Mouse (Mus musculus) gastrocnemius, adult 2 months (tissue): Measurements from ENCODE around the gene Rxylt1. TPM values are rescaled to one million over a fixed set of nuclear protein-coding genes. Genes with fewer than 3 reads are reported as not detected.

Experiments
- DNase-seq: peaks from one replicate; pipeline ENCODE4 v3.0.0; 2022
- H3K27ac ChIP-seq: fragments of 200-600 bp; 2 replicates; pipeline ENCODE4 v1.8.1; 2022; ENCODE audit warnings: mild to moderate bottlenecking
- H3K4me3 ChIP-seq: fragments of 200-600 bp; 2 replicates; pipeline ENCODE4 v1.8.1; 2022; ENCODE audit warnings: mild to moderate bottlenecking, moderate library complexity
- CTCF ChIP-seq: fragments of 200-600 bp; IDR thresholded peaks from 2 replicates; pipeline ENCODE4 v1.8.1; 2022; ENCODE audit warnings: antibody characterized with exemption, mild to moderate bottlenecking, moderate library complexity
- intact Hi-C: fragments of 180-260 bp; cut with DNase I; formaldehyde crosslinking; loops from one replicate; pipeline ENCODE4 v1.15.1; 2025
- long read RNA-seq, 2 experiments: library from polyadenylated mRNA; stranded (forward); transcript quantifications; one replicate each; pipeline ENCODE4 v2.0.0; 2021
- total RNA-seq, 2 experiments: library from RNA; stranded (reverse); gene quantifications; 2 replicates each; pipeline ENCODE4 v1.2.3; 2021

Gene Rxylt1
- total RNA-seq = 10 to 100 TPM; 42.1 to 45.2 TPM
- long read RNA-seq, experiment 1, full-length matches to known transcripts = 31 of 49 reads
- long read RNA-seq, experiment 1, partial matches to known transcripts = 0 of 49 reads
- long read RNA-seq, experiment 1, other reads (novel, unspliced or antisense) = 18 of 49 reads
- long read RNA-seq, experiment 2, full-length matches to known transcripts = 25 of 32 reads
- long read RNA-seq, experiment 2, partial matches to known transcripts = 0 of 32 reads
- long read RNA-seq, experiment 2, other reads (novel, unspliced or antisense) = 7 of 32 reads

DNA sequence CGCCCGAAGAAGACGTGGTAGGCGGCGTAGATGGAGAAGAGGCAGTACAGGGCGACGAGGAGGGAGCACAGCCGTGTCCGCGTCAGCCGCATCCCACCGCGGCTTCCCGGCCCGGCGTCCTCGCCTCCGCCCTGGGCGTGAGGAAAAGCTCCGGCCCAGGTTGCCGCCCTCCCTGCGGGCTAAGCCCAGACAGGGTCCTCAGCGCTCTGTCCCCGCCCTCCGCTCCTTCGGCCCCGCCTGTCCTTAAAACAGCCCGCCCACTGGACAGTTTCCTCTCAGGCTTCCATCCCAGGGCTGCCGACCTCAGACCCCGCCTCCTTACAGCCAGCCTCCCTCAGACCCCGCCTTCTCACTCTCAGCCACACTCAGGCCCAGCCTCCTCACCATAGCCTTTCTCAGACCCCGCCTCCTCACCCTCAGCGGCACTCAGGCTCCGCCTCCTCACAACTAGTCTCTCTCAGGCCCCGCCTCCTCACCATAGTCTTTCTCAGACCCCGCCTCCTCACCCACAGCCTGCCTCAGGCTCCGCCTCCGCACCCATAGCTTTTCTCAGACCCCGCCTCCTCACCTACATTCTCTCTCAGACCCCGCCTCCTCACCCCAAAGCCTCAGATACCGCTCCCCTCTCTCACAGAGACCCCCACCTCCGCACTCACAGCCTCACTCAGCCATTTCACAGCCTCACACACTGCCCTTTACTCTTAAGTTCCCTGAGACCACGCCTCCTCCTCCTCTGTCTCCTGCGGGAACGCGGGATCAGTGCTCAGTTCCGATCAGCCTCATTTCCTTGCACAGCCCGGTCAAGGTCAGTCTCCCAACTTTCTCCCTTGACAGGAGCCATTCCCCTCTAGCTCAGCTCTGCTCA, at the start of gene Rxylt1:
Gene Rxylt1, minus strand, starts transcription at position 392 of the 865 bp plus-strand sequence.
- TF ChIP-seq CTCF = no peak
- intact Hi-C loops = loop anchor here (10.0 kb wide), 1 partner anchor 1098 kb away; the partner anchor contains the start of gene Usp15
- Histone ChIP-seq H3K27ac (peak within 1 kb of the TSS; percentile 91), H3K4me3 (peak within 1 kb of the TSS; percentile 94)
- peak; percentile 97 for DNase-seq

DNA sequence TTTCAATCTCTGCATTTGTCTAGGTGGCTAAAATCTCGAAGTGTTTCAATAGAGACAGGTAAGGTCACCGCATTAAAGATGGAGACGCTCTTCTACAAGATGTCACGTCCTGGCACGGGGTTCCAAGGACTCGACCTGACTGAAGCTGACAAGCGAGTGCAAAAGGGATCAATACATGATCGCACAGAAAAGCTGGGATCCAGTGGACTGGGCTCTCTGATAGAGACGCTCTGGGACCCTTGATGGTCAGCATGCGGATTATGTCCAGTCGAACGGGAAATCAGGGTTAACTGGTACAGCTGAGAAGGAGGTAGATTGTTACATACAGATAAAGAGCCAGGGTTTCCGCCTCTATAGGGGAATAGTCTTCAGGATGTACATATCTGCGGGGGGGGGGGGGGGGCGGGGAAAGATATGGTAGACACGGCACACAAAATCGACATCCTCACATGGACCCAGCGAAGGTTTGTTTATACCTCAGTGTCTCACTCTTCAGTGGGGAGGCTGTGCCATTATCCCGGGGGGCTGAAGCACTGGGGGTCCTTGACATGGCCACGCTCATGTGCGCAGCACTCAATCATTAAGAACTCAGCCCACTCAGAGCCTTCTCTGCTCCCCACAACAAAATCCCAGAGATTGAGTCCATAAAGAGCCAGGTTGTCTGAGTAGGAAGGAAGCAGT, 24.3 kb upstream of the Rxylt1 start:
- H3K4me3 ChIP-seq = no peak overlapping the region
- intact Hi-C loops = no loop called here
- H3K27ac ChIP-seq = no peak overlapping the region
- no peak for TF ChIP-seq CTCF
- no peak for DNase-seq

DNA sequence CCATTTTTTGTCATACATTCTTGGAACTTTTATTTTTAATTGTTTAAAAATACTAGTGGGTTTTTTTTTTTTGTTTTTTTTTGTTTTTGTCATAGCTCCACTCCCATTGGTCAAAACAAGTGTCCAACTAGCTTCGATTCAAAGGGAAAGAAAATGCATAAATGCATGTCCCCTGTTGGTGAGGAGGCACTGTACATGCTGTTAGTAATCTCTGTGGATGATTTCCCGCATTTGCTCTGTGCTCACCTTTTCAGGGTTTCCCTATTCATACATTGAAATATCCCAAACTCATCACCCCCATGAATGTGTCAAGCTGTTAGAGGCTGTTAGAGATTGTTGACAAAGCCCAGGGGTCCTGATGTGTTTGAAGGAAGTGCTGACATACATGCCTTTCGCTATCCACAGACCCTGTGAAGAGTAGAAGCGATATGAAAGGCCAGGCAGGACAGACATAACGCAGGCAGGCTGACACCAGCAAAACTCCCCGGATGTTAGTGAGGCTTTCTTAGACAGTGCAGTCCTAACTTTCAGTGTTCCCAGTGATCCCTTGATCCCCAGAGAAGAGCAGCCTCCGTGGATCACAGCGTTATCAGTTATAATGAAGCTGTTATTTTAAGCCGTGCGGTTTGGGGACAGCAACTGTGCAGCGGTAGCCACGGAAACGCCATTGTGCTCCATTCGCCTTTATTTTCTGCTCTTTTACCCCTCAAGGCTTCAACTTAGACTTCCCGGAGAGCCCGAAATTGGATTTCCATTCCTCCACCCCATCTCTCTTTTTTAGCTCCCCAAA, 23.5 kb upstream of the Rxylt1 start:
- Histone ChIP-seq H3K27ac (no peak overlapping the region), H3K4me3 (no peak overlapping the region)
- no peak for TF ChIP-seq CTCF
- no peak for DNase-seq
- intact Hi-C loops = no loop called here

DNA sequence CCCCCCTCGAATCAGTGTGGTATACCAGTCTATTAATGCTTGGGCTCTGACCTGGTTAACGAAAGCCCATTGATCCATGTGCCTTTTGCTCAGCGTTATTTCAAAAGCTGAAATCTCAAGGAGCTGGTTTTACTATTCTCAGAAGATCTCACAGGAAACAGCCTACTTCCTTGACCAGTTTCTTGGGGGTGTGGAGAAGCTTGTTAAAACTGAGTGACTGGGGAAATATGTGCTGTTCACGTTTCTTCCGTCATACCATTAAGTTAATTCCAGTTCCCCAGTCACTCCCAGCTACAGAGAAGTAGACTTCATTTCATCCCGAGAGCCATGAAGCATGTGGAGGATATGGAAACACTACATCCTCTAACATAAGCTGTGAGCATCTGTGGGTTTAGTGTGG, 22.3 kb upstream of the Rxylt1 start:
- intact Hi-C loops = no loop called here
- H3K27ac ChIP-seq = no peak overlapping the region
- no peak overlapping the region for H3K4me3 ChIP-seq
- TF ChIP-seq CTCF = no peak
- no peak for DNase-seq

DNA sequence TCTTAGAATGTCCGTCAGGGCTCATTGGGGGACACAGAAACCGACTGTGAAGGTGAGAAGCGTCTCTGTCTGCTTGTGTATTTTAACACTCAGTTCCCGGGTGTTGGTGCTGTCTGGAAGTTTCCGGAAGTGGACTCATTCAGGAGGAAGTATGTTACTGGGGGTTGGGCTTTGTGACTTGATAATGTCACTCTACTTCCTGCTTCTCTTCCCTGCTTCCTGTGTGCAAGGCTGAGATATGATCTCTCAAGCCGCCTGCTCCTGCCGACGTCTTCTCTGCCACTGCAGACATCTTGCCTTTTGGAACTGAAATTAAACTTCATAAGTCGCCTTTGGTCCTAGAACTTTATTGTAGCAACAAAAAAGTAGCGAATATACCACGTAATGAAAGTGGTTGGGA, 19.5 kb upstream of the Rxylt1 start:
- no peak overlapping the region for H3K4me3 ChIP-seq
- no peak for DNase-seq
- intact Hi-C loops = no loop called here
- TF ChIP-seq CTCF = no peak
- H3K27ac ChIP-seq = no peak overlapping the region

DNA sequence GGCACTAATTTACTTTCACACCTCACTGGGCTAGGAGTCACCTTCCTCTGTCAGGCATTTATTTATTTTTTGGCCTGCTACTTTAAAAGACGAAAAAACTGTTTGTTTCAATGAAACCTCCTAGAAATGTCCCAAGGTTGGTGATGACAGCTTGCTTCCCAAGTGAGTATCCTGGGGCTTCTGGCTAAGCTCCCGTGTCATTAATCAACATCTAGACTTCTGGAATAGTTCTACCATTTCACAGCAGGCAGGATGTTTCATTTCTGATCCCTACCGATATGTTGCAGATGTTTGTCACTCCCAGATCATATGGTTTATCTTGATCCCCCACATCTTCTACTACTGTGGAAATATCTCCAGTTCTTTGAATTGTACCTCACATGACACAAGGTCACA, 9.5 kb upstream of the Rxylt1 start:
- Histone ChIP-seq H3K27ac (no peak overlapping the region), H3K4me3 (no peak overlapping the region)
- intact Hi-C loops = loop anchor here (5.0 kb wide), 1 partner anchor 341 kb away; the partner anchor contains the start of gene Avpr1a
- no peak for TF ChIP-seq CTCF
- DNase-seq = no peak

DNA sequence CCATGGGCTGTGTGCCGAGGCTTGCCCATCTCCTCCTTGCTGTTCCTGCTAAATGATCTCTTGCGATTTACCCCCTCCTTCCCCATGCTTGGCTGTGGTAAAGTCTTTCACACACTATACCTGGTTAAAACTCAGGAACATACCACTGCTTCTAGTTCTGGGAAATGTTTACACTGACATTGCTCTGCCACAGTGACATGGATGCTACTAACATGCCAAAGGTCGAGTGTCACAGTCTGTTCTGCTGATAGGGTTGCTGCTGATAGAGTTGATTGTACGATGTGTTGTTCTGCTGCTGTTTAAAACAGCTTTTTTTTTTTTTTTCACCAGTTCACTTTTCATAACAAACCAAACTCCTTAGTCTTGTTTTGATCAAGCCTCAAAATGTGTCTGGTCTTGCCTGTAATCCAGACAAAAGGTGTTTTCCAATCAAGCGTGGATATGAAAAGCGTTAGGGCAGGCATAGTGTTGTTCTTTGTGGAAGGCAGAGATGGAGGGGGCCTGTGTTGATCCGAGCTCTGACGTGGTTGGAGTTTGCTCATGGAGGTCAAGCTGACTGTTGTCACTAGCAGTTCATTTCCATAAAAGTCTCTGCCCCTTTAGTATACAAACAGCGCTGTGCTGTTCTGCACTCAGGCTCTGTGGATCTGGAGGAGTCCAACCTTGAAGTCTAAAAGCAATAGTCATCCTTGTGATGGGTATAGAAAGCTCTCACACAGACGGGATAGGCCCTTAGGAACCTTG, 8.9 kb upstream of the Rxylt1 start:
- no peak for TF ChIP-seq CTCF
- H3K27ac ChIP-seq = no peak overlapping the region
- no peak for DNase-seq
- intact Hi-C loops = loop anchor here (5.0 kb wide), 1 partner anchor 341 kb away; the partner anchor contains the start of gene Avpr1a
- no peak overlapping the region for H3K4me3 ChIP-seq

DNA sequence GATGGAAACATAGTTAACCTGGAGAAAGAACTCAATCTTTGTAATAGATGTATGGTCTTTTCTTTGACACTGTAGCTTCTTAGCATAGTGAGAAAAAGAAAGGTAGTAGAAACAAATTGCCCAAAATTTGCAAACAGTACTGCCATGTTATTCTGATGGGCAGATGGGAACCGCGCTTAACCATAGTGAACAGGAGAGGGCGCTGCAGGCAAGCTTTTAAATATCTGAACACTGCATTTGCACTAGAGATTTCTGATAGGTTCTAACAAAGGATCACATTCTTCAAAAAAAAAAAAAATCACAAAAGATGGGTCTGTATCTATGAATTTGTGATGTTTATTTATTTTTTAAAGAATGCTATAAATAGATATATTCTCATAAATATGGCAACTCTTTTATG, 8.2 kb upstream of the Rxylt1 start:
- H3K4me3 ChIP-seq = no peak overlapping the region
- peak; percentile 43 for DNase-seq
- intact Hi-C loops = loop anchor here (5.0 kb wide), 1 partner anchor 342 kb away; the partner anchor contains the start of gene Avpr1a
- peak; percentile 77 for TF ChIP-seq CTCF
- H3K27ac ChIP-seq = no peak overlapping the region

DNA sequence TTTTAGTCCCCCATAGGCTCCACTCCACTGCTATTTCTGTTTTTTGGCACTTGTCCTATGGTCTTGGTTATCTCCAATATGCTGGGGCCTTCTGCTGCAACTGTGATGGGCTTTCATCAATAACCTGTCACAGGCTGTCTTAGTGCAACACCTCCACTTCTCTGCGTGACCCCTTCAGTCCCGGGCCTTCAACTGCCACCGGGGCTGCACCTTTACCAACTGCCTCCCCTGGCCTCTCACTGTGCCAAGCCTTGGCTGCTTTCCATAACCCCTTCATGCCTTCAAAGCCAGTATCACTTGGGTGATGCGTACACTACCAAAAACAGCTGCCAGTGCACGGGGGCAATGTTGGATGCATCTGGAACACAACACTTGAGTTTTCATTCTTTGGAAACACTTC, 5.5 kb upstream of the Rxylt1 start:
- intact Hi-C loops = loop anchor here (5.0 kb wide), 1 partner anchor 430 kb away; no protein-coding TSS in a partner anchor
- no peak overlapping the region for H3K27ac ChIP-seq
- no peak for TF ChIP-seq CTCF
- DNase-seq = no peak
- no peak overlapping the region for H3K4me3 ChIP-seq

DNA sequence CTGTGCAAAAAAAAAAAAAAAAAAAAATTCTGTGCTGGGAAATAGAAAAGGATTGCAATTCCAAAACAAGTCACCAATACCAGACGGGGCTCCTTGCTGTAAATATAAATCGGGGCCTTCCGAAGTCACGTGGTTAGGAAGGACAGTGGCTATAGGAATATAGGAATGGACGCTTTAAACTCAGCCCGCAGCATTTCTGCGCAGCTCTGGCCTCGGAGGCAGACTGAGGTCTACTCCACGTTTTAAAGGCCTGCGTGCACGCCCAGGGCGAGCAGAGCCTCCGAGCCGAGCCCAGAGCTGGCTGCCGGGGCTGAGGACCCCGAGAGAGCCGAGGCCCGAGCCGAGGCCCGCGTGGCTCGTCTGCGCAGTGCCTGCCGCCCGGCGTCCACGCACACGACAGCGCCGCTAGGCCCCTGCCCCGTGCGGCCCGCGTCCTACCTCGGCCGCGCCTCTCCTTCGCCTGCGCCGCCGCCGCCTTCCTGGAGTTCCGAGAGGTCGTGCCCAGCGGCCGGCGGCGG, 650 bp downstream of the Rxylt1 start:
- no peak for DNase-seq
- intact Hi-C loops = loop anchor here (10.0 kb wide), 1 partner anchor 1098 kb away; the partner anchor contains the start of gene Usp15
- Histone ChIP-seq H3K4me3 (peak overlapping the region; percentile 94), H3K27ac (peak overlapping the region; percentile 91)
- TF ChIP-seq CTCF = no peak

DNA sequence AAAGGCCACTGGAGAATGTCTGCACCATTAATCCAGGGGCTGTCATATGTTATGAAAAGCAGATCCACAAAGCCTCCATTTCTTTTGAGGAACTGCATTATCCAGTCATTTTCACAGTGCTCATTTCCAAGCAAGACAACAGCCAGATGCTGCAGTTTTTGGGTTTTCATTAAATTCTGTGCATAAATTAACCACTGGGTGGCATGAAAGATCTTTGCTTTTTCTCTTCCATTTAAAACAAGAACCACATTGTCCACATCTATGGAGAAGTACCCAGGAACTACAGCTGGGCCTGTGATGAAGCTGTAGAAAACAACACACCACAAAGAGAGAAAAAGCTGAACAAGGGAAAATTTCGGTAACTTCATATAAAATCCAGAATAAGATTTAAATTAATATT, 6.7 kb downstream of the Rxylt1 start:
- TF ChIP-seq CTCF = no peak
- no peak for DNase-seq
- intact Hi-C loops = loop anchor here (10.0 kb wide), 1 partner anchor 1104 kb away; the partner anchor contains the start of gene Usp15
- Histone ChIP-seq H3K4me3 (no peak overlapping the region), H3K27ac (no peak overlapping the region)
